32 mouse cellular contexts compared by ENCODE assay signal in genomic region chr10:87045273-87045672, GRCm38 (mm10). TPM values are rescaled to one million over a fixed set of nuclear protein-coding genes. Genes with fewer than 3 reads are reported as not detected.
DNase-seq lines count a peak whose midpoint lies in the region; ATAC-seq and TF ChIP-seq lines count a peak whose summit lies in the region.
"Had no signal": no experiment of that assay in that cellular context is flagged by ENCODE, and none has a peak within 500 bp of the region (broad histone marks: within the 10 kb centered on the region; RNA-seq: fewer than 3 reads in every experiment).

No protein-coding gene starts in this region.

- H3K4me2 ChIP-seq in heart, embryonic 11.5 days = no peak overlapping the region
- H3K4me2 ChIP-seq in heart, postnatal 0 days (ENCODE audit: low read depth, low read length) = no peak overlapping the region
- no peak overlapping the region for H3K4me2 ChIP-seq in lung, embryonic 16.5 days (ENCODE audit: low read depth, low read length)
- H3K4me2 ChIP-seq: embryonic facial prominence, embryonic 15.5 days; forebrain, embryonic 13.5 days; hindbrain, embryonic 12.5 days; intestine, embryonic 15.5 days; limb, embryonic 15.5 days; neural tube, embryonic 13.5 days had no signal

- H3K36me3 ChIP-seq in heart, embryonic 11.5 days (ENCODE audit: control insufficient read depth, insufficient read depth, low read length) = no peaks in the 10 kb centered on the region
- no peaks in the 10 kb centered on the region for H3K36me3 ChIP-seq in heart, postnatal 0 days (replicated peaks; ENCODE audit: control insufficient read depth, insufficient read depth, low read length)
- no peaks in the 10 kb centered on the region for H3K36me3 ChIP-seq in lung, embryonic 16.5 days (ENCODE audit: control insufficient read depth, insufficient read depth, low read length)
- H3K36me3 ChIP-seq: embryonic facial prominence, embryonic 10.5 days; embryonic facial prominence, embryonic 15.5 days; hindbrain, embryonic 12.5 days; intestine, embryonic 15.5 days; limb, embryonic 10.5 days; limb, embryonic 15.5 days; neural tube, embryonic 13.5 days had no signal

- no peak overlapping the region for H3K4me3 ChIP-seq in heart, embryonic 11.5 days (ENCODE audit: low read depth, low read length)
- H3K4me3 ChIP-seq in heart, postnatal 0 days (ENCODE audit: low read depth, low read length) = no peak overlapping the region
- no peak overlapping the region for H3K4me3 ChIP-seq in lung, embryonic 16.5 days (ENCODE audit: low read length)
- H3K4me3 ChIP-seq in lung, adult 2 months (replicated peaks; ENCODE audit: extremely low read depth, low read depth, low read length) = no peak overlapping the region
- H3K4me3 ChIP-seq: embryonic facial prominence, embryonic 10.5 days; embryonic facial prominence, embryonic 15.5 days; forebrain, embryonic 13.5 days; heart, adult 2 months; hindbrain, embryonic 12.5 days; intestine, embryonic 15.5 days; limb, embryonic 10.5 days; limb, embryonic 15.5 days; neural tube, embryonic 13.5 days had no signal

- no peak overlapping the region for H3K27ac ChIP-seq in heart, embryonic 11.5 days (ENCODE audit: low read depth, low read length)
- H3K27ac ChIP-seq in heart, postnatal 0 days (ENCODE audit: low read depth) = no peak overlapping the region
- H3K27ac ChIP-seq in lung, embryonic 16.5 days (ENCODE audit: low read length) = no peak overlapping the region
- H3K27ac ChIP-seq: embryonic facial prominence, embryonic 10.5 days; embryonic facial prominence, embryonic 15.5 days; heart, adult 2 months; hindbrain, embryonic 12.5 days; hindbrain, postnatal 0 days; intestine, embryonic 15.5 days; limb, embryonic 10.5 days; limb, embryonic 15.5 days; neural tube, embryonic 13.5 days had no signal

- peak; percentile 68; the same call in 1 of the 2 replicates for ATAC-seq in heart, embryonic 11.5 days (replicated peaks; ENCODE audit: insufficient number of reproducible peaks, low FRiP score, low TSS enrichment)
- peak; percentile 30 for ATAC-seq in heart, postnatal 0 days (ENCODE audit: insufficient read depth, low read depth)
- ATAC-seq in lung, embryonic 16.5 days (ENCODE audit: low read depth) = 0 out of 2 replicates have a peak, but pooled peaks have one; percentile 20
- ATAC-seq: forebrain, embryonic 13.5 days; hindbrain, postnatal 0 days; intestine, embryonic 15.5 days; Patski had no signal

- no peak for TF ChIP-seq POLR2A in lung, adult 2 months (IDR thresholded peaks at IDR 0.05; ENCODE audit: borderline replicate concordance, extremely low read depth, low read depth, low read length)

- H3K9ac ChIP-seq in heart, embryonic 11.5 days (ENCODE audit: low read depth, low read length) = no peak overlapping the region
- no peak overlapping the region for H3K9ac ChIP-seq in heart, postnatal 0 days (replicated peaks; ENCODE audit: low read depth, low read length)
- H3K9ac ChIP-seq in lung, embryonic 16.5 days (ENCODE audit: low read length) = no peak overlapping the region
- H3K9ac ChIP-seq: embryonic facial prominence, embryonic 15.5 days; forebrain, embryonic 13.5 days; hindbrain, embryonic 12.5 days; intestine, embryonic 15.5 days; limb, embryonic 15.5 days; neural tube, embryonic 13.5 days had no signal

- no peak for TF ChIP-seq CTCF in heart, postnatal 0 days (IDR thresholded peaks at IDR 0.05; ENCODE audit: low read depth)
- no peak for TF ChIP-seq CTCF in lung, adult 2 months (IDR thresholded peaks at IDR 0.05; ENCODE audit: insufficient read depth, low read length)

- no peak for TF ChIP-seq EP300 in heart, postnatal 0 days (IDR thresholded peaks at IDR 0.05; ENCODE audit: low read depth)

- no peak for DNase-seq in heart, adult 8-10 months (ENCODE audit: low spot score)
- DNase-seq in heart, postnatal 0 days (ENCODE audit: low spot score) = peak; percentile 28
- DNase-seq in heart, adult 18-20 months = no peak
- no peak for DNase-seq in lung, adult 2 months
- peak; percentile 56 for DNase-seq in yolk sac, embryonic 10.5 days (ENCODE audit: low spot score)
- DNase-seq: adrenal gland, postnatal 10 days; cerebellum, adult 8-10 months; cerebellum, postnatal 25 days; gastrocnemius, postnatal 14 days; heart, adult 2 months; kidney, postnatal 14 days; layer of hippocampus, adult 9-11 months; lung, adult 18-20 months; lung, postnatal 14 days; right cerebral cortex, postnatal 4 days; thymus, postnatal 4 days had no signal

- H3K9me3 ChIP-seq in heart, embryonic 11.5 days (replicated peaks; ENCODE audit: control insufficient read depth, low read length) = no peaks in the 10 kb centered on the region
- H3K9me3 ChIP-seq in heart, postnatal 0 days (replicated peaks; ENCODE audit: control insufficient read depth, low read length) = no peaks in the 10 kb centered on the region
- no peaks in the 10 kb centered on the region for H3K9me3 ChIP-seq in lung, embryonic 16.5 days (ENCODE audit: control insufficient read depth, low read length)
- H3K9me3 ChIP-seq: embryonic facial prominence, embryonic 10.5 days; embryonic facial prominence, embryonic 15.5 days; forebrain, embryonic 13.5 days; hindbrain, embryonic 12.5 days; intestine, embryonic 15.5 days; limb, embryonic 10.5 days; limb, embryonic 15.5 days; neural tube, embryonic 13.5 days had no signal

- H3K4me1 ChIP-seq in heart, embryonic 11.5 days (ENCODE audit: control insufficient read depth, insufficient read depth, low read length) = no peaks in the 10 kb centered on the region
- H3K4me1 ChIP-seq in heart, postnatal 0 days (ENCODE audit: control insufficient read depth, insufficient read depth) = no peaks in the 10 kb centered on the region
- no peaks in the 10 kb centered on the region; the same call in 1 of the 2 replicates for H3K4me1 ChIP-seq in lung, embryonic 16.5 days (replicated peaks; ENCODE audit: control insufficient read depth, insufficient read depth, low read length)
- no peaks in the 10 kb centered on the region for H3K4me1 ChIP-seq in lung, adult 2 months (ENCODE audit: control insufficient read depth, insufficient read depth, low read length)
- H3K4me1 ChIP-seq: embryonic facial prominence, embryonic 10.5 days; embryonic facial prominence, embryonic 15.5 days; intestine, embryonic 15.5 days; limb, embryonic 10.5 days; limb, embryonic 15.5 days had no signal

- peaks cover 4% of the 10 kb centered on the region; the same call in 1 of the 2 replicates for H3K27me3 ChIP-seq in heart, embryonic 11.5 days (ENCODE audit: control insufficient read depth, insufficient read depth, low read length)
- no peaks in the 10 kb centered on the region for H3K27me3 ChIP-seq in heart, postnatal 0 days (ENCODE audit: control insufficient read depth, insufficient read depth, low read length)
- H3K27me3 ChIP-seq in lung, embryonic 16.5 days (ENCODE audit: control insufficient read depth, insufficient read depth, low read depth, low read length) = no peaks in the 10 kb centered on the region
- H3K27me3 ChIP-seq: embryonic facial prominence, embryonic 15.5 days; forebrain, embryonic 13.5 days; intestine, embryonic 15.5 days; limb, embryonic 15.5 days; neural tube, embryonic 13.5 days had no signal

- 35% methylated on average over 3 of the region's 3 CpGs for WGBS in heart, embryonic 11.5 days (ENCODE audit: insufficient replicate concordance)
- 40% methylated on average over 3 of the region's 3 CpGs for WGBS in heart, postnatal 0 days
- WGBS in lung, embryonic 16.5 days = 36% methylated on average over 3 of the region's 3 CpGs
- WGBS in lung, adult 2 months = 34% methylated on average over 3 of the region's 3 CpGs

RNA-seq across cellular contexts. Expression of gene 1700113H08Rik, which starts 12.6 kb away (rescaled TPM):
- polyA plus RNA-seq in heart, embryonic 11.5 days (2014; fragmentation: Nextera tagmentation; extraction: Ambion mirVana) = 0.20 TPM in 1 of 2 replicates, not detected in the other
- total RNA-seq in heart, adult 8-10 months (2022) = under 1 TPM in 3 of 4 experiments, not detected in 1; 0.19 to 0.34 (median 0.29) TPM
- total RNA-seq in heart, postnatal 0 days (2014; rRNA removed; ENCODE audit: low replicate concordance) = not detected in 2 replicates
- polyA plus RNA-seq in heart, postnatal 0 days (2015; fragmentation: Nextera tagmentation; extraction: Ambion mirVana) = 0.26 and 0.49 TPM in 2 replicates
- under 1 TPM in 1 of 2 experiments, not detected in 1; 0.55 TPM for total RNA-seq in heart, adult 18-20 months (2021)
- polyA plus RNA-seq in lung, embryonic 16.5 days (2015; fragmentation: Nextera tagmentation; extraction: Ambion mirVana) = not detected in 2 replicates
- polyA plus RNA-seq in lung, adult 2 months (2012; rRNA removed) = not detected in 2 replicates
- total RNA-seq: heart, adult 2 months; left cerebral cortex, postnatal 10 days; MEL had no signal
- polyA plus RNA-seq: embryonic facial prominence, embryonic 10.5 days; embryonic facial prominence, embryonic 15.5 days; intestine, embryonic 15.5 days; kidney, embryonic 14.5 days; limb, embryonic 10.5 days; limb, embryonic 15.5 days; Patski; thymus, postnatal 0 days had no signal

RNA-seq across cellular contexts. Expression of gene Stab2, which starts 37.4 kb away (rescaled TPM):
- 0.41 and 1.5 TPM in 2 replicates for polyA plus RNA-seq in heart, embryonic 11.5 days (2014; fragmentation: Nextera tagmentation; extraction: Ambion mirVana)
- total RNA-seq in heart, adult 8-10 months (2022) = under 1 TPM; 0.23 to 0.59 (median 0.35) TPM
- total RNA-seq in heart, postnatal 0 days (2014; rRNA removed; ENCODE audit: low replicate concordance) = 1.9 and 3.9 TPM in 2 replicates
- polyA plus RNA-seq in heart, postnatal 0 days (2015; fragmentation: Nextera tagmentation; extraction: Ambion mirVana) = 0.21 and 0.22 TPM in 2 replicates
- 1 to 10 TPM in 1 of 2 experiments, under 1 TPM in 1; 0.25 to 1.9 TPM for total RNA-seq in heart, adult 18-20 months (2021)
- 6.8 and 9.8 TPM in 2 replicates for polyA plus RNA-seq in lung, embryonic 16.5 days (2015; fragmentation: Nextera tagmentation; extraction: Ambion mirVana)
- polyA plus RNA-seq in lung, adult 2 months (2012; rRNA removed) = 0.88 and 0.93 TPM in 2 replicates

Comparison
In these comparisons a context has a peak if more than half of its experiments do, and no peak if none do; other contexts are left out.
1. DNase-seq: peak in heart, postnatal 0 days (single experiment) and yolk sac, embryonic 10.5 days (single experiment); none in heart, adult 8-10 months (single experiment), heart, adult 18-20 months (0 of 2) and lung, adult 2 months (single experiment).
2. Peak in every context shown above with its lines, with median percentiles within 50 percentile points of each other: ATAC-seq.